Mouse (Mus musculus): ENCODE data around the gene Hap1.
"Not testable (repeated sequence)": the region's sequence is repeated elsewhere in the genome, so short reads cannot be mapped to it uniquely, and the experiment has no call there.

Gene Hap1

DNA sequence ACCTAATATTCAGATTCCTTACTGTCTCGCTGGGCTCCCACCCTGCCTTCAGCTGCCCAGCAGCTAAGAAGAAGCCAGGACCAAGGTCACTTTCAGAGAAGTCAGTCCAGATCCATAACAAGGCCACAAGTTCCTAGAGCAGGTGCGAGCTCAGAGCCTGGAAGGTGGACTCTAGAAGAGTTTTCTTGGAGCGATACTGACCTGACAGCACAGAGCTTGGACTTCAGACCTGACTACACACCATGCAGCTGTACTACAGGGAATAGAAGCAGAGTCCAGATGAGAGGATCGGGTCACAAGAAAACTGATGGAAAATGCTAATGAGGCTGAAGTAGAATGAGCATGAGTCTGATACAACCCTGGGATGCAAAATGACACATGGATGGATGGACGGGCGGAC is 42.5 kb downstream of the Hap1 start:
- DNase-seq: no peak

DNA sequence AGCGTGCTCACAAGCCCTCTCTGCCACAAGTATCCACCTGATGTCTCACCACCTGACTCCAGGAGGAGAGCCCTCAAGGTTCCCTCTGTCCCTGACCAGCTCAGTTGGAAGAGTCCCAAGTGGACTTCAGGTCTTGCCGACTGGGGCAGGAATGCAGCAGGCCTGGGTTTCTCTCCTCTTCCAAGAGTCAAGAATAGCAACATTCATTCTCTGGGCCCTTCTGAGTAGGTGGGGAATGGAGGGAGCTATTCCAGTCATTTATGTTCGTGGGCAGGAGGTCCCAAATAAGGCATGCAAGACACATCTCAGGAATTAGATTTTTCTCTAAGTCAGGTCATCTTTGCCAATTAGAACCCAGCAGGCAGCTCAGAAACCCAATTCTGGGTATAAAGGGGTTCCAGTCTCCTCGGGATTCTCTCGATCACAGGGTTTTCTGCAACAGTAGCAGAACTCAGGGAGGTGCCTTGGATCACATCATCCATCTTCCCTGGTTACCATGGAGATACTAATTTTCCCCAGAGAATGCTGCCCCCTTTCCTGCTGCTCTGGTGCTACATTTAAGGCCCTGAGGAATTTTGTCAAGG is 43.7 kb downstream of the Hap1 start:
- DNase-seq: no peak

DNA sequence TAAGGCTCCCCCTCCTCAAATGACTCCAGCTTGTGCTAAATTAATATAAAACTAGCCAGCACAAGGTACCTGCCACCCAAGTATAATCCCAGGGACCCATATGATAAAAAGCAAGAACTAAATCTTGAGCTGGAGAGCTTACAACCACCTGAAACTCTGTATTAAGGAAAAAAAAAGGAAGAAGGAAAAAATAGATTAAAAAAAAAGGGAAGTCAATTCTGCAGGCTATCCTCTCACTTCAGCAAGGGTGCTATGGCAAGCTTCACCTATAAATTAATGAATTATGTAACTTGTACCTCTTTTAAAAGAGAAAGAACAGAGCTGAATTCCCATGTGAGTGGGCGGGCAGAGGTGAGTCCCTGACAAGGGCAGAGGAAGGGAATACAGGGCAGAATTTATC is 44.3 kb downstream of the Hap1 start:
- DNase-seq: no peak

DNA sequence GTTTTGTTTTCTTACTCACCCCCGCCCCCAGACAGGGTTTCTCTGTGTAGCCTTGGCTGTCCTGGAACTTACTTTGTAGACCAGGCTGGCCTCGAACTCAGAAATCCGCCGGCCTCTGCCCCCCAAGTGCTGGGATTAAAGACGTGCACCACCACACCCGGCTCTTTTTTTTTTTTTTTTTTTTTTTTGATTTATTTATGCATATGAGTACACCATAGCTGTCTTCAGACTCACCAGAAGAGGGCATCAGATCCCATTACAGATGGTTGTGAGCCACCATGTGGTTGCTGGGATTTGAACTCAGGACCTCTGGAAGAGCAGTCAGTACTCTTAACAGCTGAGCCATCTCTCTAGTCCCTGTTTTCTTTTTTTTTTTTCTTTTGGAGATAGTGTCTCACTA is 47.3 kb downstream of the Hap1 start:
- DNase-seq: not testable (repeated sequence)

DNA sequence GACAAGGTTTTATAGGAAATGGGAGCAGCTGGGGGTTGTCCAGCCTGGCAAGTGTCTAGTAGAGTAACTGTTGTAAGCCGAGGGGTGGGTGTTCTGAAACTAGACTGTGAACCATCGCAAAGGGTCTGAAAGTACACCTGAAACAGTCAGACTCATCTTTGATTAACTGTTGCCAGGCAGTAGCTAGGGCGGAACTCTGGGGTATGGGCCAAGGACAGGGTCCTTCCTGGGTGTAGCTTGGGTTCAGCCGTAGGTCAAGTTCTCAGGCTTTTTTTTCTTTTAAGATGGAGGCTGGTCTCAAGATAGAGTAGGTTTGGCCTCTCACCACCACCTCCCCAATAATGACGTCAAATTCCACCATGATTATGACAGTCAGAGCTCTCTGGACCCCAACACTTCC is 48.0 kb downstream of the Hap1 start:
- DNase-seq: no peak

DNA sequence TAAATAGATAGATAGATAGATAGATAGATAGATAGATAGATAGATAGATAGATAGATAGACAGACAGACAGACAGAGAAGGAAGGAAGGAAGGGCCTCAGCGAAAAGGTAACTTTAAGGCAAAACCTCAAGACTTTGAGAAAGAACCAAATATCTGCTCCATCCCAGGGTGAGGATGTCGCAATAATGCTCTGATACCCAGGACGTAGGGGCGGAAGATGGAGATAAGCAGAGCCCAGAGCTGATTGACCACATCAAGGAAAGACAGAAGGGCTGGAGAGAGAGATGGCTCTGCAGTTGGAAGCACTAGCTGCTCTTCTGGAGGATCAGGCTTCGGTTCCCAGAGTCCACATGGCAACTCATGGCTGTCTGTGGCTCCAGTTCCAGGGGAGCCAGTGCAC is 54.6 kb downstream of the Hap1 start:
- DNase-seq: no peak

DNA sequence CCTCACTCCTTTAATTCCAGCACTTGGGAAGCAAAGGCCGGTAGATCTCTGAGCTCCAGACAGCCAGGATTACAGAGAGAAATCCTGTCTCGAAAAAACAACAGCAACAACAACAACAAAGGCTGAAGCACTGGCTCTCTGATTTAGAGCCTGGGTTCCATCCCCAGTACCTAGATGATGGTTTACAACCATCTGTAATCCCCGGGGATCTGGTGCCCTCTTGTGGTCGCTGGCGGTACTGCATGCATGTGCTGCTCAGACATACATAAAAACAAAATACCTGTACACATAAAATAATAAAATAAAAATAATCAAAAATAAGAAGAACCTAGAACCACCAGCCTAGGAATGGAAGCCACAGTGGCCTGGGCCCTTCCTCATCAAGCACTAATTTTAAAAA is 55.6 kb downstream of the Hap1 start:
- peak; percentile 82 for DNase-seq

DNA sequence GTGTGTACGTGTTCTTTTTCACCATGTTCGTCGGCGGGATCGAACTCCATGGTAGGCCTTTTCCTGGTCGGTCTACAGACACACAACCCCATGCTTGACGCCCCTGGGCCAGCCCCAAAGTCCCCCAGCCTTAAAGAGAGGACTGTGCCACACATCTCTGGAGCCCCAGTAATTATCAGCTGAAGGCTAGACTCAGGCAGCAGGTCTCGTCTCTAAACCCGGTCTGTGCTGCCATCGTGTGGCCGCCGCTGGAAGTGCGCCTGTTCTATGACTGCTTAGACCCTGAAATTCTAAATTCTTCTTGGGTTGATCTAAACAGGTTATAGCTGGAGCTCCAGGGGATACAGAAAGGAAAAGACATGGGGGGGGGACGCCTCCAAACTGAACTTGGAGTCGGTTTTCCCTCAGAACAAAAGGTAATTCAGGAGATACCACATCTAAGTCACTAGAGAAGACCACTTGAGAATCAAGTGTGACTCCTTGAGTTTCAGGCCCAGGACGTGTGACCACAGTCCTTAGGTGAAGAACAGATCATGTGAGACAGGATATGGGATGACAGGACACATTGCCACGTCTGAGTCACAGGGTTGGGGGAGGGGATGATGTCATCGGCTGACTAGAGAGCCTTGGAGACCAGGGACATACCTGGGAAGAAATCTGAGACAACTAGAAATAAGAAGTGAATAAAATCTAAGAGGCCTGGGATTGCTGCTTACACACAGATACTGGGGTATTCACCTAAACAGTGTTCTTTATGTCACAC is 57.5 kb downstream of the Hap1 start:
- peak; percentile 85 for DNase-seq

DNA sequence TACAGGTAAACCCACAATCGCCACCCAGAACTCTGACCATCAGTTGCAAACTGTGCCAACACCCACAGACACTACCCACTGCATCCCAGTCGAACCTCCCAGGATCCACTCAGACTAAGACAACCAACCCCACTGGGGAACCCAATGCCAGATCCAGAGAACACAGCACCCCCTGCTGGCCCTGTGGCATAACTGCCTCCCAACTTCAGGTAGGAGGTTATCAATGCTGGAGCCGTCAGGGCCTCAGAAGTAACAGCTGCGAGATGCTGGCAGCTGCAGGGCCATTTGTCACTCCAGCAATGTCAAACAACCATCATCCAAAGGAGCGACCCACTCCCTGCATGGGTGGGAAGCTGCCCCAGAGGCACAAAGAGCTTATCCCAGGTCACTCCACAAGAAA is 58.1 kb downstream of the Hap1 start:
- peak; percentile 34 for DNase-seq
